Mouse (Mus musculus) forebrain, embryonic 11.5 days (tissue): ENCODE measurements at regions not wholly inside any gene's neighbourhood (a gene's known extent, or its start where the extent isn't known, plus 50 kb on each side); places are given as distances from the start of the nearest gene placed in this dataset.
A peak's percentile ranks its signal among the peaks of the same experiment; 100 is the strongest.

ENCODE experiments used
- ATAC-seq: fragments of 200-750 bp; cut with Nextera tagmentation; replicated peaks from 2 replicates; pipeline ENCODE4 v1.8.0; 2017; ENCODE audit warnings: moderate TSS enrichment; ENCODE audit not compliant: low FRiP score
- DNase-seq: peaks from one replicate; pipeline ENCODE4 v3.0.0-alpha.2; 2017; ENCODE audit warnings: low spot score
- H3K27ac ChIP-seq: fragments of 300-500 bp; sonication (generic); 2 replicates; pipeline ENCODE4 v1.5.1; 2014; ENCODE audit warnings: low read depth, low read length
- H3K27me3 ChIP-seq: fragments of 300-500 bp; sonication (generic); 2 replicates; pipeline ENCODE4 v1.6.1; 2014; ENCODE audit warnings: mild to moderate bottlenecking, low read length, mixed read lengths; ENCODE audit not compliant: control insufficient read depth, insufficient read depth
- H3K36me3 ChIP-seq: fragments of 300-500 bp; sonication (generic); 2 replicates; pipeline ENCODE4 v1.6.1; 2014; ENCODE audit warnings: mild to moderate bottlenecking, low read length, moderate library complexity, mixed read lengths; ENCODE audit not compliant: control insufficient read depth, insufficient read depth
- H3K4me1 ChIP-seq: fragments of 300-500 bp; sonication (generic); replicated peaks from 2 replicates; pipeline ENCODE4 v1.6.1; 2014; ENCODE audit warnings: low read length, mixed read lengths; ENCODE audit not compliant: control insufficient read depth, insufficient read depth
- H3K4me2 ChIP-seq: fragments of 300-500 bp; sonication (generic); 2 replicates; pipeline ENCODE4 v1.6.1; 2014; ENCODE audit warnings: low read depth, mild to moderate bottlenecking, low read length, moderate library complexity, mixed read lengths; ENCODE audit not compliant: severe bottlenecking
- H3K4me3 ChIP-seq: fragments of 300-500 bp; sonication (generic); 2 replicates; pipeline ENCODE4 v1.5.1; 2014; ENCODE audit warnings: low read depth, low read length
- H3K9ac ChIP-seq: fragments of 300-500 bp; sonication (generic); 2 replicates; pipeline ENCODE4 v1.6.1; 2014; ENCODE audit warnings: low read length
- H3K9me3 ChIP-seq: fragments of 300-500 bp; sonication (generic); 2 replicates; pipeline ENCODE4 v1.6.1; 2016; ENCODE audit warnings: low read length, mixed read lengths; ENCODE audit not compliant: control insufficient read depth
- WGBS: fragments of 180-500 bp; shearing (Covaris S2); extraction: QIAGEN DNeasy Blood & Tissue Kit; methylation state at CpG from one replicate; pipeline ENCODE4 v1.1.7; 2014; 5-methylcytosine and 5-hydroxymethylcytosine counted together
- microRNA counts: library from miRNA; unstranded; fragments of <30 nt; microRNA quantifications from one replicate; lab custom pipeline; 2015
- microRNA-seq: library from miRNA; unstranded; fragments of <30 nt; microRNA quantifications from one replicate; pipeline ENCODE4, GENCODE M21; 2016; ENCODE audit not compliant: insufficient number of aligned reads

GRCm38 (mm10) chr9:41216248-41216647 lies 54.8 kb upstream of the Ubash3b start:
- Histone ChIP-seq H3K27ac (no peak overlapping the region), H3K27me3 (no peaks in the 10 kb centered on the region), H3K9me3 (no peaks in the 10 kb centered on the region), H3K9ac (no peak overlapping the region), H3K4me1 (peaks cover 16% of the 10 kb centered on the region; the same call in 1 of the 2 replicates), H3K4me2 (no peak overlapping the region), H3K36me3 (no peaks in the 10 kb centered on the region), H3K4me3 (no peak overlapping the region)
- 20% methylated on average over 3 of the region's 3 CpGs for WGBS
- peak; percentile 64 for DNase-seq
- ATAC-seq, result peak; percentile 65

DNA sequence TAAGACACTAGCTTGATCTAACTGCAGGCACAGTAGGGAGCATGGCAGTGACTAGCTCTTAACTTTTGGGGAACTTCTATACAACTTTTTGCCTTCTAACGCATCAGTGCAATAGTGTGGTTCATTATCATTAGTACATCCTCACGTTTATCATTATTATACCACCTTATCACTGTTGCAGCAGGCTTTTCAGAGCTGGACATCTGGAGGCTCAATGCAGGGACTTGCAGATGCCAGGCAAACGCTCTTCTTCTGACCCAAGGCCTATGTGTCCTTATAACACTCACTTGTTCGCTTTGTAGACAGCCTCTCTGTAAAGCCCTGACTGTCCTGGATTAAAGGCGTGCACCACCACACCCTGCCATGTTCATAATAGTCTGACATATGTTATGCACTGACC lies 53.5 kb upstream of the Ubash3b start:
- no peak for DNase-seq
- Histone ChIP-seq H3K4me2 (no peak overlapping the region), H3K27me3 (no peaks in the 10 kb centered on the region), H3K4me1 (peaks cover 16% of the 10 kb centered on the region; the same call in 1 of the 2 replicates), H3K9me3 (no peaks in the 10 kb centered on the region), H3K9ac (no peak overlapping the region), H3K4me3 (no peak overlapping the region), H3K36me3 (no peaks in the 10 kb centered on the region), H3K27ac (no peak overlapping the region)
- no peak for ATAC-seq
- WGBS, result 88% methylated on average over 5 of the region's 5 CpGs

DNA sequence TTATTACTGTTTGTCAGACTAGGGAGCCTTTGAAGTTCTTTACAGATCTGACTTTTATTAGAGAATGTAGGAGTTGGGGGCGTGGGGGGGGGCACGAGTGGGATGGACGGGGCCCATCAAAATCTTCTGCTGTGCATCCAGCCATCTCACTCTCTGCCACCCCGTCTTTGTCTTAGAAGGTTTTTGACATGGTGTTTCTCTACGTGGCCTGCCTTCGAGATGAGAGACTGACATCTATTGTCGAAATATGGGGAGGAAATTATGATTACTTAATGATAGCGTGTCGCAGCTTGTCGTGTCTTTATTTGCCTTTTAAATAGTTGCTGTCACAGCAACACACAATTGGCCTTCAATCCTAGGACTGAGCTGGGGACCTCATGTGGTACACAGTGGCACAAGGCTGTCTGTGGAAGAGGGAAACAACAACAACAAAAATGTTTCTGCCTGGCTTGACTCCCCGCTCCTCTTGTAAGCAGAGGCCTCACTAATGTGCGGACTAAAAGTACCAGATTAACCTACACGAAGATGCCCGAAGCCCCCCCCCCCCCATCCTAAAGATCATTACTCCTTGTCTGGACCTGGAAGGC lies 51.5 kb upstream of the Ubash3b start:
- ATAC-seq (no peak), DNase-seq (no peak)
- Histone ChIP-seq H3K4me3 (no peak overlapping the region), H3K9ac (peak overlapping the region; percentile 36), H3K4me2 (peak overlapping the region; percentile 41; the same call in 1 of the 2 replicates), H3K27ac (peak overlapping the region; percentile 42), H3K36me3 (no peaks in the 10 kb centered on the region), H3K4me1 (peaks cover 16% of the 10 kb centered on the region; the same call in 1 of the 2 replicates), H3K9me3 (no peaks in the 10 kb centered on the region), H3K27me3 (no peaks in the 10 kb centered on the region)
- 54% methylated on average over 14 of the region's 14 CpGs for WGBS

- Histone ChIP-seq H3K27ac (peak overlapping the region; percentile 42), H3K4me1 (peaks cover 16% of the 10 kb centered on the region; the same call in 1 of the 2 replicates), H3K9me3 (no peaks in the 10 kb centered on the region), H3K4me3 (no peak overlapping the region), H3K4me2 (peak overlapping the region; percentile 41; the same call in 1 of the 2 replicates), H3K27me3 (no peaks in the 10 kb centered on the region), H3K9ac (peak overlapping the region; percentile 36), H3K36me3 (no peaks in the 10 kb centered on the region)
- ATAC-seq (no peak), DNase-seq (peak; percentile 65)
- WGBS, result 2% methylated on average over 6 of the region's 7 CpGs
These were observed 50.9 kb upstream of the Ubash3b start for GRCm38 (mm10) chr9:41212303-41212901.

DNA sequence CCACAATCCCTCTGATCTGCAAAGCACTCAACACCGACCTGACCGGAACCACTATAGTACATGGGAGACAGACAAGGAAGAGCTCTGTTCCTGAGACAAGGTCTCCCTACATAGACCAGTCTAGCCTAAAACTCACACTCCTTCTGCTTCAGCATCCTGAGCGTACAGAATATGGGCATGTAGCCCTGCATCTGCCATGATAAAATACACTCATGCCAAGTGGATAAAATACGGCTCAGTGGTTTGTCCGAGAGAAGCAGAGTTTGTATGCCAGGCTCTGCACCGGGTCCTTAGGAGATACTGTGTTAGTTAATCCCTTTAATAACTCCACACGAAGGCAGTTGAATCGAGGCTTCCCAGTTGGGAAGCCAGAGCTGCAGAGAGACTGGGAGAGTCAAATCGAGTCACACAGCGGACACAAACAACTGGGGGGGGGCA lies 50.4 kb upstream of the Ubash3b start:
- 36% methylated on average over 10 of the region's 10 CpGs for WGBS
- Histone ChIP-seq H3K36me3 (no peaks in the 10 kb centered on the region), H3K9me3 (no peaks in the 10 kb centered on the region), H3K4me1 (peaks cover 18% of the 10 kb centered on the region; the same call in 1 of the 2 replicates), H3K9ac (peak overlapping the region; percentile 36; the same call in 1 of the 2 replicates), H3K27me3 (no peaks in the 10 kb centered on the region), H3K27ac (peak overlapping the region; percentile 42; the same call in 1 of the 2 replicates), H3K4me3 (no peak overlapping the region), H3K4me2 (no peak overlapping the region)
- no peak for DNase-seq
- ATAC-seq, result no peak

MicroRNA genes in the stretch of these regions (microRNA counts, 519-probe panel; counts per million panel counts)
- 6,114 counts per million, percentile 82 among the panel's probes with 10 or more counts for microRNA mmu-miR-100 (lab: Ali Mortazavi, UCI)
- microRNA mmu-miR-125b-3p (lab: Ali Mortazavi, UCI), result 3,816 counts per million, percentile 25 among the panel's probes with 10 or more counts

Small RNA genes lying in the stretch of these regions (microRNA-seq; reads per million reads assigned to microRNA genes)
- gene Mir100 (16,192 reads per million, percentile 96 among the genes with 10 or more reads in this experiment), gene Mir125b-1 (2,695 reads per million, percentile 79 among the genes with 10 or more reads in this experiment), gene Mirlet7a-2 (88.4 reads per million, percentile 33 among the genes with 10 or more reads in this experiment)
